Mouse (Mus musculus) adrenal gland, postnatal 25 days (tissue): ENCODE results near the gene Psat1. TPM values are rescaled to one million over a fixed set of nuclear protein-coding genes. Genes with fewer than 3 reads are reported as not detected.

Source experiments
- DNase-seq: peaks from one replicate; pipeline ENCODE4 v3.0.0; 2021; ENCODE audit warnings: mixed read lengths
- total RNA-seq: library from RNA; stranded (reverse); gene quantifications from 2 replicates; pipeline ENCODE4 v1.2.3, GENCODE M21; 2021

Gene Psat1
- total RNA-seq, 1 experiment from 2014 or later = 64.9 TPM

DNA sequence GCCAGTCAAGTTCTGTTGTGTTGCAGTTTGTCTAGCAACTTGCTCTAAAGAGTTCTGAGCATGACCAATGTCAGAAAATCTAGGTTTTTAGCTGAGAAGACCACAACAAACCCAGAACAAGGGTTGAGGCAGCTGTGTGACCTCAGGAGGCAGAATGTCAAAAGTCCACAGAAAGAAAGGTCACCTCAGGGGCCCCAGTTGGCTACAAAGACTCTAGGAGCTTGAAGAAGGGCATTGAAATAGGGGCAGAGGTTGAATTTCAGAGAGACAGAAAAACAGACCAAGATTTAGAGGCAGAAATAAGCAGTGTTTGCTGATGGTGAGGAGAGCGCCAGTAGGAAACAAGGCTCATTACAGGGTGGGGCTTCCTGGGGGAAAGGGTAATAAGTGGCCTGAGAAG lies 81.0 kb downstream of the Psat1 start:
- DNase-seq = no peak

DNA sequence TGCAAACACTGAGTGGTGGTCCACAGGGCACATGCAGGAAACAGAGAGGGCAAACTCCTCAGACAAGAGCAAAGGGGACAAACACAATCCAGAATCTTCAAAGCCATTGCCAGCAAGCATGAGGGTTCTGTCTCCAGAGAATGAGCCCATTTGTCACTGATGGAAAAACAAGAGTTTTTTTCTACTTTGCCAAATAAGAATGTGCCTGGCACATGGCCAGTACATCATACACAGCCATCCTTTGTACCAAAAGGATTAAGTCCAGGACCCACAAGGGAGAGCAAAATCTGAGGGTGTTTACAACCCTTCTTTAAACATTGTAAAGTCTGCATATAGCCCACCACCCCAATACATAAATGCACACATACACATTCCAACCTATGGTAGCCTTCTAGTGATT lies 81.7 kb downstream of the Psat1 start:
- no peak for DNase-seq

GRCm38 (mm10) chr19:15864129-15864528 lies 83.0 kb downstream of the Psat1 start:
- DNase-seq = no peak

GRCm38 (mm10) chr19:15855379-15855778 lies 91.8 kb downstream of the Psat1 start:
- DNase-seq = no peak

Other genes with a start within 250 kb of the Psat1 start
- 9.9 and 11.3 TPM in 2 replicates for gene Cep78, start 37.7 kb upstream of the Psat1 start, total RNA-seq
- 64.1 and 65.7 TPM in 2 replicates for gene Gnaq, start 185.5 kb upstream of the Psat1 start, total RNA-seq